Comparison of ENCODE assay signal across 22 mouse cellular contexts in the genomic region with DNA sequence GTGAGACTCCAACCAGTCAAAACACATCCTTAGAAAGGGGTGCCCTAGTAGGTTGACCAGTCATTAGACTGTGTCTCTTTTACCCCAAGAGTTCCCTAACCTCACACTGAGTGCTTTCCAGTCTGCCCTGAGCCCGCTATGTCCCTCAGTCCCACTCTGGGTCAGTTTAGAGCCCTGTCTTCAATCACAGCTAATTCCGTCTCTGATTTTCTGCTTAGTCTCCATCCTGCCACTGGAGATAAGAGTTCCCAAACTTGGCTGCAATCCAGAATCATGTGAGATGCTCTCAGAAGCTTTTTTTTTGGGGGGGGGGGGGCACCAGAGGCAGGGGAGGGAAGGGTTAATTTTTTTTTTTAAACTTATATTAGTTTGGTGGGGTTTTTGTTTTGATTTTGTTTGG. TPM values are rescaled to one million over a fixed set of nuclear protein-coding genes. Genes with fewer than 3 reads are reported as not detected.
DNase-seq lines count a peak whose midpoint lies in the region; ATAC-seq and TF ChIP-seq lines count a peak whose summit lies in the region.
"Had no signal": no experiment of that assay in that cellular context is flagged by ENCODE, and none has a peak within 500 bp of the region (broad histone marks: within the 10 kb centered on the region; RNA-seq: fewer than 3 reads in every experiment).

No protein-coding gene starts in this region.

- no peak overlapping the region for H3K9ac ChIP-seq in heart, adult 2 months (ENCODE audit: low read depth, low read length)
- H3K9ac ChIP-seq in heart, embryonic 16.5 days (ENCODE audit: low read length) = peak overlapping the region; percentile 52
- H3K9ac ChIP-seq in midbrain, embryonic 14.5 days (replicated peaks; ENCODE audit: low read length) = no peak overlapping the region
- no peak overlapping the region for H3K9ac ChIP-seq in midbrain, embryonic 15.5 days
- H3K9ac ChIP-seq: embryonic facial prominence, embryonic 12.5 days; forebrain, embryonic 15.5 days; hindbrain, embryonic 13.5 days; midbrain, embryonic 13.5 days had no signal

- peaks cover 4% of the 10 kb centered on the region; the same call in 1 of the 2 replicates for H3K36me3 ChIP-seq in heart, adult 2 months (ENCODE audit: control insufficient read depth, insufficient read depth, low read length)
- peaks cover 11% of the 10 kb centered on the region for H3K36me3 ChIP-seq in heart, embryonic 16.5 days (ENCODE audit: control insufficient read depth, insufficient read depth)
- H3K36me3 ChIP-seq in midbrain, embryonic 14.5 days (ENCODE audit: control insufficient read depth, insufficient read depth, low read length) = no peaks in the 10 kb centered on the region
- H3K36me3 ChIP-seq in midbrain, embryonic 15.5 days (replicated peaks) = no peaks in the 10 kb centered on the region
- H3K36me3 ChIP-seq in macrophage (ENCODE audit: inconsistent target) = peaks cover 2% of the 10 kb centered on the region; the same call in 1 of the 2 replicates
- H3K36me3 ChIP-seq: forebrain, embryonic 15.5 days; hindbrain, embryonic 13.5 days; midbrain, embryonic 13.5 days had no signal

- 0 out of 2 replicates have a peak, but pooled peaks have one; percentile 6 for TF ChIP-seq EP300 in heart, adult 2 months (IDR thresholded peaks at IDR 0.05; ENCODE audit: insufficient read depth, low read depth, low read length)

- H3K27ac ChIP-seq in heart, adult 2 months = peak overlapping the region; percentile 85
- peak overlapping the region; percentile 97 for H3K27ac ChIP-seq in heart, embryonic 16.5 days (ENCODE audit: low read length)
- no peak overlapping the region for H3K27ac ChIP-seq in midbrain, embryonic 14.5 days (replicated peaks; ENCODE audit: low read depth, low read length)
- H3K27ac ChIP-seq in midbrain, embryonic 15.5 days = no peak overlapping the region
- peak overlapping the region; percentile 95 for H3K27ac ChIP-seq in macrophage
- H3K27ac ChIP-seq: embryonic facial prominence, embryonic 12.5 days; forebrain, embryonic 15.5 days; hindbrain, embryonic 13.5 days; midbrain, embryonic 13.5 days had no signal

- intact Hi-C loops in heart, adult 2 months (cut with DNase I) = no loop called here
- intact Hi-C loops in heart, postnatal 14 days (cut with DNase I) = no loop called here

- TF ChIP-seq POLR2A in heart, adult 2 months (IDR thresholded peaks at IDR 0.05; ENCODE audit: insufficient read depth, low read depth, low read length) = no peak

- no peak for DNase-seq in heart, adult 2 months
- no peak for DNase-seq in heart, adult 9 months (ENCODE audit: low spot score in 2 of 2)
- DNase-seq in heart, postnatal 14 days = no peak
- DNase-seq in midbrain, embryonic 14.5 days = peak; percentile 24
- DNase-seq in embryo, embryonic 10.5 days (ENCODE audit: low spot score) = no peak
- DNase-seq: adrenal gland, postnatal 14 days; B cell, adult 2 months; cerebellum, adult 8-10 months; kidney, adult 8-10 months; kidney, postnatal 25 days; lung, adult 2 months; thymus, postnatal 14 days had no signal

- ATAC-seq in heart, embryonic 16.5 days (replicated peaks; ENCODE audit: extremely low read depth, insufficient read depth, low FRiP score) = 0 out of 2 replicates have a peak, but pooled peaks have one; percentile 29
- ATAC-seq in midbrain, embryonic 14.5 days (ENCODE audit: low FRiP score, low TSS enrichment) = no peak
- no peak for ATAC-seq in midbrain, embryonic 15.5 days (replicated peaks)
- ATAC-seq: activated CD4-positive, CD25-positive, alpha-beta regulatory T cell, adult 4 months; forebrain, embryonic 15.5 days; midbrain, embryonic 13.5 days; Patski had no signal

- peaks cover 17% of the 10 kb centered on the region for H3K4me1 ChIP-seq in heart, adult 2 months (ENCODE audit: control insufficient read depth, insufficient read depth, low read length)
- peaks cover 57% of the 10 kb centered on the region for H3K4me1 ChIP-seq in heart, embryonic 16.5 days (ENCODE audit: control insufficient read depth, insufficient read depth, low read length)
- no peaks in the 10 kb centered on the region for H3K4me1 ChIP-seq in midbrain, embryonic 14.5 days (ENCODE audit: control insufficient read depth, insufficient read depth, low read length)
- H3K4me1 ChIP-seq in midbrain, embryonic 15.5 days = no peaks in the 10 kb centered on the region

- H3K79me2 ChIP-seq in heart, adult 2 months (replicated peaks; ENCODE audit: control insufficient read depth, insufficient read depth, low read length) = no peaks in the 10 kb centered on the region
- peaks cover 87% of the 10 kb centered on the region for H3K79me2 ChIP-seq in macrophage (ENCODE audit: inconsistent target)

- no peak overlapping the region for H3K4me3 ChIP-seq in heart, adult 2 months
- H3K4me3 ChIP-seq in heart, embryonic 16.5 days (ENCODE audit: low read length) = no peak overlapping the region
- H3K4me3 ChIP-seq in midbrain, embryonic 14.5 days (replicated peaks; ENCODE audit: low read depth, low read length) = no peak overlapping the region
- H3K4me3 ChIP-seq in midbrain, embryonic 15.5 days = no peak overlapping the region
- no peak overlapping the region for H3K4me3 ChIP-seq in macrophage (ENCODE audit: inconsistent target)
- H3K4me3 ChIP-seq: embryonic facial prominence, embryonic 12.5 days; forebrain, embryonic 15.5 days; hindbrain, embryonic 13.5 days; midbrain, embryonic 13.5 days; myocyte had no signal

- H3K4me2 ChIP-seq in heart, embryonic 16.5 days (ENCODE audit: low read depth, low read length) = 0 out of 2 replicates have a peak overlapping the region, but pooled peaks have one; percentile 17
- H3K4me2 ChIP-seq in midbrain, embryonic 14.5 days (ENCODE audit: low read length) = no peak overlapping the region
- H3K4me2 ChIP-seq in midbrain, embryonic 15.5 days = no peak overlapping the region
- H3K4me2 ChIP-seq: embryonic facial prominence, embryonic 12.5 days; forebrain, embryonic 15.5 days; hindbrain, embryonic 13.5 days; midbrain, embryonic 13.5 days had no signal

- no peaks in the 10 kb centered on the region for H3K27me3 ChIP-seq in heart, adult 2 months (ENCODE audit: control insufficient read depth, insufficient read depth, low read length)
- no peaks in the 10 kb centered on the region for H3K27me3 ChIP-seq in heart, embryonic 16.5 days (ENCODE audit: control insufficient read depth, insufficient read depth, low read length)
- no peaks in the 10 kb centered on the region for H3K27me3 ChIP-seq in midbrain, embryonic 14.5 days (ENCODE audit: control insufficient read depth, insufficient read depth, low read length)
- H3K27me3 ChIP-seq in midbrain, embryonic 15.5 days (replicated peaks) = no peaks in the 10 kb centered on the region
- H3K27me3 ChIP-seq: embryonic facial prominence, embryonic 12.5 days; forebrain, embryonic 15.5 days; hindbrain, embryonic 13.5 days; midbrain, embryonic 13.5 days; Patski had no signal

- WGBS in heart, adult 2 months = 35% methylated on average over 2 of the region's 2 CpGs
- WGBS in heart, embryonic 16.5 days = 24% methylated on average over 2 of the region's 2 CpGs
- 77% methylated on average over 2 of the region's 2 CpGs for WGBS in midbrain, embryonic 14.5 days
- 66% methylated on average over 2 of the region's 2 CpGs for WGBS in midbrain, embryonic 15.5 days
- WGBS in macrophage (ENCODE audit: missing documents) = 96% methylated on average over 2 of the region's 2 CpGs

- TF ChIP-seq CTCF in heart, adult 2 months (IDR thresholded peaks at IDR 0.05) = no peak

- no peaks in the 10 kb centered on the region for H3K9me3 ChIP-seq in heart, embryonic 16.5 days (replicated peaks; ENCODE audit: control insufficient read depth, low read length)
- H3K9me3 ChIP-seq in midbrain, embryonic 14.5 days (ENCODE audit: control insufficient read depth, low read length) = no peaks in the 10 kb centered on the region
- H3K9me3 ChIP-seq in midbrain, embryonic 15.5 days = no peaks in the 10 kb centered on the region
- H3K9me3 ChIP-seq: embryonic facial prominence, embryonic 12.5 days; forebrain, embryonic 15.5 days; hindbrain, embryonic 13.5 days; midbrain, embryonic 13.5 days had no signal

RNA-seq across cellular contexts. Expression of a gene that starts 11.5 kb away (rescaled TPM):
- total RNA-seq in heart, adult 2 months (2021) = 100 to 1,000 TPM; 325 to 363 TPM
- 104 and 173 TPM in 2 replicates for polyA plus RNA-seq in heart, adult 2 months (2012; rRNA removed)
- polyA plus RNA-seq in heart, embryonic 16.5 days (2015; fragmentation: Nextera tagmentation; extraction: Ambion mirVana) = 37.4 and 46.7 TPM in 2 replicates
- 100 to 1,000 TPM; 206 to 212 TPM for total RNA-seq in heart, postnatal 14 days (2021)
- 2.4 and 4.0 TPM in 2 replicates for polyA plus RNA-seq in midbrain, embryonic 14.5 days (2014; fragmentation: Nextera tagmentation; extraction: Ambion mirVana)
- polyA plus RNA-seq in midbrain, embryonic 15.5 days (2015; fragmentation: Nextera tagmentation; extraction: Ambion mirVana) = 2.2 and 2.8 TPM in 2 replicates
- total RNA-seq in macrophage (2018; cell fraction: chromatin; rRNA removed) = 100 to 1,000 TPM in 7 of 26 experiments, 10 to 100 TPM in 19; 42.2 to 378 (median 62.1) TPM
- total RNA-seq in macrophage (2018; cell fraction: cytosol; rRNA removed) = 100 to 1,000 TPM in 3 of 26 experiments, 10 to 100 TPM in 23; 39.8 to 206 (median 51.4) TPM
- total RNA-seq in macrophage (2018; cell fraction: nucleus; rRNA removed) = 100 to 1,000 TPM in 13 of 26 experiments, 10 to 100 TPM in 13; 58.2 to 290 (median 98.4) TPM
- polyA plus RNA-seq in macrophage (2018) = 23.2 to 59.3 TPM (median 33.1 TPM) in 3 replicates

RNA-seq across cellular contexts. Expression of a gene that starts 57.6 kb away (rescaled TPM):
- total RNA-seq in heart, adult 2 months (2021) = 10 to 100 TPM; 15.5 to 16.7 TPM
- polyA plus RNA-seq in heart, adult 2 months (2012; rRNA removed) = 9.2 and 19.5 TPM in 2 replicates
- 81.5 and 90.4 TPM in 2 replicates for polyA plus RNA-seq in heart, embryonic 16.5 days (2015; fragmentation: Nextera tagmentation; extraction: Ambion mirVana)
- total RNA-seq in heart, postnatal 14 days (2021) = 10 to 100 TPM; 16.2 to 21.1 TPM
- 119 and 134 TPM in 2 replicates for polyA plus RNA-seq in midbrain, embryonic 14.5 days (2014; fragmentation: Nextera tagmentation; extraction: Ambion mirVana)
- 102 and 107 TPM in 2 replicates for polyA plus RNA-seq in midbrain, embryonic 15.5 days (2015; fragmentation: Nextera tagmentation; extraction: Ambion mirVana)
- total RNA-seq in macrophage (2018; cell fraction: chromatin; rRNA removed) = 10 to 100 TPM in 16 of 26 experiments, 1 to 10 TPM in 10; 5.3 to 27.0 (median 13.8) TPM
- 10 to 100 TPM; 21.5 to 40.6 (median 31.8) TPM for total RNA-seq in macrophage (2018; cell fraction: cytosol; rRNA removed)
- 10 to 100 TPM in 24 of 26 experiments, 1 to 10 TPM in 2; 7.3 to 33.9 (median 18.5) TPM for total RNA-seq in macrophage (2018; cell fraction: nucleus; rRNA removed)
- polyA plus RNA-seq in macrophage (2018) = 16.2 to 67.4 TPM (median 29.8 TPM) in 3 replicates

Comparison
In these comparisons a context has a peak if more than half of its experiments do, and no peak if none do; other contexts are left out.
1. H3K27ac ChIP-seq: peak in heart, adult 2 months (single experiment), heart, embryonic 16.5 days (single experiment) and macrophage (single experiment); none in midbrain, embryonic 14.5 days (single experiment) and midbrain, embryonic 15.5 days (single experiment).